Mouse (Mus musculus) ES-E14 (cell line): ENCODE measurements at regions not wholly inside any gene's neighbourhood (a gene's known extent, or its start where the extent isn't known, plus 50 kb on each side); places are given as distances from the start of the nearest gene placed in this dataset.

Experiments
- CHD2 ChIP-seq: IDR thresholded peaks from 2 replicates; pipeline ENCODE4 v1.6.1; 2014; ENCODE audit warnings: mild to moderate bottlenecking, low read depth, low read length, inconsistent platforms
- HCFC1 ChIP-seq: IDR thresholded peaks from 2 replicates; pipeline ENCODE4 v1.6.1; 2012; ENCODE audit warnings: low read length, inconsistent platforms, borderline replicate concordance; ENCODE audit not compliant: insufficient read depth
- MAFK ChIP-seq: IDR thresholded peaks from 2 replicates; pipeline ENCODE4 v1.6.1; 2014; ENCODE audit warnings: mild to moderate bottlenecking, low read depth, low read length, inconsistent platforms; ENCODE audit not compliant: insufficient read depth
- ZC3H11A ChIP-seq: IDR thresholded peaks from 2 replicates; pipeline ENCODE4 v1.6.1; 2012; ENCODE audit warnings: low read depth, mild to moderate bottlenecking, inconsistent platforms, low read length, borderline replicate concordance
- ZNF384 ChIP-seq: IDR thresholded peaks from 2 replicates; pipeline ENCODE4 v1.6.1; 2012; ENCODE audit warnings: low read depth, low read length, inconsistent platforms

DNA sequence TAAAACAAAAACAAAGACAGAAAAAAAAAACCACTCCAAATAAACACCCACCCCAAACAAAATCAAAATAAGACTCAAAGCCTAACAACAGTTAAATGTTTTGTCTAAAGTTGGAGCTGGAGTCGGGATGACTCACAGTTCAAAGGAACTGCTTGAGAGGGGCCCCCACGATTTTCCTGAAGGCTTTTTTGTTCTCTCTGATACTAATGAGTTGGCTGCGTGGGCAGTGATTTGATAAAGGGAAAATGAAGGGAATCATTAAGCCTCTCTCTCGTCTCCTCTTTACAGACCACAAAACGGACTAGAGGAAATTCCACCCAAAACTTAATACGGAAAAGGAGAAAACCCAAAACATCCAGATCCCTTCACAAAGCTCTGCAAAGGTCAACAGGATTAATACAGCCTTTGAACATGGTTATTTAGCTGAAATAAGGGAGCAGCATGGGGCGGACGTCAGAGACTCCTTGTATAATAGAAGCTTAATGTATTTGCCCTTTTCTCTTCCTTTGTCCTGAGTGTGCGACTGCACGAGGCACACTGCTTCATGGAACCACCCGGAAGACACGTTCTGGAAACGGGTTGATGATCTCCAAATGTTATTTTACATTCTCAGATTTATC lies 138.3 kb upstream of the Igfbp7 start:
- no peak for TF ChIP-seq MAFK
- TF ChIP-seq ZNF384: no peak
- no peak for TF ChIP-seq HCFC1
- TF ChIP-seq ZC3H11A: no peak
- TF ChIP-seq CHD2: no peak
